Mouse (Mus musculus) liver, adult 10 weeks (tissue): ENCODE data around the gene Gm4767. TPM values are rescaled to one million over a fixed set of nuclear protein-coding genes. Genes with fewer than 3 reads are reported as not detected.

Experiments used
- polyA plus RNA-seq: library from polyadenylated mRNA; stranded (reverse); fragments of 350-450 nt; fragmentation: Illumina TruSeq; extraction: RNeasy Lipid Tissue Mini Kit (QIAGEN cat#74804); gene quantifications from one replicate; pipeline ENCODE4 v1.2.3, GENCODE M21; 2014; ENCODE audit warnings: low read depth, low replicate concordance

Gene Gm4767
- 2.0 TPM for polyA plus RNA-seq

GRCm38 (mm10) chr10:81811899-81812298 lies at the start of gene Gm4767:
Gene Gm4767, plus strand, starts transcription at chr10:81812186.

GRCm38 (mm10) chr10:81770506-81771403 lies 41.2 kb upstream of the Gm4767 start, which contains the start of gene Gm3055:
Gene Gm3055, minus strand, starts transcription at chr10:81771161.

GRCm38 (mm10) chr10:81863409-81864407 lies 51.7 kb downstream of the Gm4767 start, which contains the start of gene Gm32687:
Gene Gm32687, plus strand, starts transcription at chr10:81863934.

Other genes starting within 250 kb of the Gm4767 start
- 4.2 TPM for gene Tle2, start 237.6 kb upstream of the Gm4767 start, polyA plus RNA-seq
- gene Tle6, start 211.1 kb upstream of the Gm4767 start, polyA plus RNA-seq = 0.74 TPM
- 0.53 TPM for gene BC025920, start 205.9 kb upstream of the Gm4767 start, polyA plus RNA-seq
- gene Sirt6, start 184.4 kb upstream of the Gm4767 start, polyA plus RNA-seq = 0.21 TPM
- gene Ankrd24, start 183.6 kb upstream of the Gm4767 start, polyA plus RNA-seq = 1.6 TPM
- 5.2 TPM for gene Gm10778, start 163.1 kb upstream of the Gm4767 start, polyA plus RNA-seq
- 8.0 TPM for gene Zfp433, start 107.4 kb upstream of the Gm4767 start, polyA plus RNA-seq
- 4.1 TPM for gene Gm3055, start 41.0 kb upstream of the Gm4767 start, polyA plus RNA-seq
- gene Gm32687, start 51.7 kb downstream of the Gm4767 start, polyA plus RNA-seq = 8.8 TPM
- gene Zfp781, start 118.3 kb downstream of the Gm4767 start, polyA plus RNA-seq = 0.24 TPM
- 9.9 TPM for gene Zfp873, start 235.9 kb downstream of the Gm4767 start, polyA plus RNA-seq